22 mouse cellular contexts compared by ENCODE assay signal in the genomic region with DNA sequence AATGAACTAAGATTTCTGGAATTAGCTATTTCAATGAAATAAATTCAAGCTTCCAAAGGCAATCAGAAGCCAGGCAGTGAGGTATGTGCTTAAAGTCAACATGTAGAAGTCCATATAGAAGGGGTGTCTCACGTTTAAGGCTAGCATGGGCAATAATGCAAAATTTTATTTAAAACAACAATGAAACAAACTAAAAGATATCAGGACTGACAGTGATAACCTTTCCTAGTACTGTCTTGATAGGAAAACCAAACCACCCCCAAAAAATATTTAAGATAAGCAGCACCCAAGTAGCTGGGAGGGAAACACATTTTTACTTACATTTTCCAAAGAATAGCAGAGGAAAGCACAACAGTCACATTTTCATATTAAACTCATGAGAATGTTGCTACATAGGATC.
"Had no signal": no experiment of that assay in that cellular context is flagged by ENCODE, and none has a peak within 500 bp of the region (broad histone marks: within the 10 kb centered on the region; RNA-seq: fewer than 3 reads in every experiment).

No protein-coding gene starts in this region.

- H3K9ac ChIP-seq: embryonic facial prominence, embryonic 12.5 days; embryonic facial prominence, embryonic 15.5 days; forebrain, embryonic 12.5 days; forebrain, embryonic 13.5 days; forebrain, embryonic 15.5 days; forebrain, postnatal 0 days had no signal

- ATAC-seq: forebrain, embryonic 15.5 days had no signal

- H3K4me2 ChIP-seq: embryonic facial prominence, embryonic 12.5 days; embryonic facial prominence, embryonic 15.5 days; forebrain, embryonic 12.5 days; forebrain, embryonic 13.5 days; forebrain, embryonic 15.5 days had no signal

- H3K4me3 ChIP-seq: embryonic facial prominence, embryonic 12.5 days; embryonic facial prominence, embryonic 15.5 days; erythroblast, embryonic 14.5 days; forebrain, embryonic 10.5 days; forebrain, embryonic 12.5 days; forebrain, embryonic 13.5 days; forebrain, embryonic 15.5 days; gastrocnemius, adult 2 months; heart, adult 2 months had no signal

- H3K27me3 ChIP-seq: embryonic facial prominence, embryonic 12.5 days; embryonic facial prominence, embryonic 15.5 days; forebrain, embryonic 12.5 days; forebrain, embryonic 13.5 days; forebrain, embryonic 15.5 days had no signal

- DNase-seq: cerebellum, adult 8-10 months; cerebellum, adult 9-10 months; cerebellum, adult 9-11 months; cerebellum, postnatal 10 days; cerebellum, postnatal 14 days; cerebellum, postnatal 25 days; cerebellum, postnatal 36 days; forebrain, postnatal 0 days; gastrocnemius, adult 2 months; gastrocnemius, postnatal 10 days; gastrocnemius, postnatal 14 days; gastrocnemius, postnatal 25 days; gastrocnemius, postnatal 36 days; heart, adult 18-20 months; heart, adult 2 months had no signal

- H3K36me3 ChIP-seq: embryonic facial prominence, embryonic 12.5 days; embryonic facial prominence, embryonic 15.5 days; forebrain, embryonic 10.5 days; forebrain, embryonic 12.5 days; forebrain, embryonic 15.5 days had no signal

- H3K4me1 ChIP-seq: embryonic facial prominence, embryonic 15.5 days; forebrain, embryonic 12.5 days had no signal

- H3K9me3 ChIP-seq: embryonic facial prominence, embryonic 12.5 days; embryonic facial prominence, embryonic 15.5 days; forebrain, embryonic 10.5 days; forebrain, embryonic 12.5 days; forebrain, embryonic 13.5 days; forebrain, embryonic 15.5 days had no signal

- H3K27ac ChIP-seq: embryonic facial prominence, embryonic 12.5 days; embryonic facial prominence, embryonic 15.5 days; forebrain, embryonic 10.5 days; forebrain, embryonic 12.5 days; forebrain, embryonic 13.5 days; gastrocnemius, adult 2 months; heart, adult 2 months had no signal
